Mouse (Mus musculus) MEL (cell line): Measurements from ENCODE around the gene A730061H03Rik. TPM values are rescaled to one million over a fixed set of nuclear protein-coding genes. Genes with fewer than 3 reads are reported as not detected.
A peak's percentile ranks its signal among the peaks of the same experiment; 100 is the strongest.

Experiments used
- DNase-seq: peaks from one replicate; pipeline ENCODE4 v3.0.0; 2011; ENCODE audit warnings: low read depth, low spot score
- H3K27ac ChIP-seq: 2 replicates; pipeline ENCODE4 v1.5.1; 2012; ENCODE audit warnings: low read depth, mild to moderate bottlenecking, control low read depth, low read length, moderate library complexity; ENCODE audit not compliant: control insufficient read depth
- H3K27me3 ChIP-seq, 2 experiments: fragments of 150-350 bp in 1 of 2; sonication (generic) in 1 of 2; 2 replicates each; pipeline ENCODE4 v1.6.1; 2012; ENCODE audit warnings: low read length in 2 of 2, mild to moderate bottlenecking in 2 of 2, improper control_type of control experiment in 1 of 2, moderate library complexity in 1 of 2; ENCODE audit not compliant: insufficient read depth in 2 of 2, control insufficient read depth in 1 of 2
- H3K36me3 ChIP-seq, 2 experiments: 2 replicates each; pipeline ENCODE4 v1.6.1; 2012 to 2014; ENCODE audit warnings: low read length in 2 of 2, improper control_type of control experiment in 1 of 2, inconsistent platforms in 1 of 2, mild to moderate bottlenecking in 1 of 2; ENCODE audit not compliant: insufficient read depth in 2 of 2, control insufficient read depth in 1 of 2
- H3K4me1 ChIP-seq, 2 experiments: fragments of 150-350 bp in 1 of 2; sonication (generic) in 1 of 2; 2 replicates each; pipeline ENCODE4 v1.6.1; 2012; ENCODE audit warnings: low read length in 2 of 2, improper control_type of control experiment in 1 of 2, mild to moderate bottlenecking in 1 of 2; ENCODE audit not compliant: insufficient read depth in 2 of 2, control insufficient read depth in 1 of 2
- H3K4me3 ChIP-seq, 2 experiments: fragments of 150-350 bp in 1 of 2; sonication (generic) in 1 of 2; 2 replicates each; pipeline ENCODE4 v1.5.1; 2012; ENCODE audit warnings: low read depth in 2 of 2, low read length in 2 of 2, mild to moderate bottlenecking in 2 of 2, moderate library complexity in 2 of 2, control low read depth in 1 of 2, improper control_type of control experiment in 1 of 2; ENCODE audit not compliant: control insufficient read depth in 1 of 2, insufficient read depth in 1 of 2
- H3K79me2 ChIP-seq: 2 replicates; pipeline ENCODE4 v1.6.1; 2012; ENCODE audit warnings: mild to moderate bottlenecking, low read length, moderate library complexity; ENCODE audit not compliant: control insufficient read depth, poor library complexity, insufficient read depth
- H3K9ac ChIP-seq: 2 replicates; pipeline ENCODE4 v1.6.1; 2012; ENCODE audit warnings: low read depth, mild to moderate bottlenecking, control low read depth, low read length, moderate library complexity; ENCODE audit not compliant: control insufficient read depth, poor library complexity, severe bottlenecking
- H3K9me3 ChIP-seq: fragments of 150-350 bp; sonication (generic); replicated peaks from 2 replicates; pipeline ENCODE4 v1.6.1; 2012; ENCODE audit warnings: mild to moderate bottlenecking, low read length, improper control_type of control experiment, moderate library complexity; ENCODE audit not compliant: insufficient read depth
- CHD1 ChIP-seq: IDR thresholded peaks from 2 replicates; pipeline ENCODE4 v1.6.1; 2012; ENCODE audit warnings: low read depth, mild to moderate bottlenecking, inconsistent platforms, low read length, improper control_type of control experiment
- CHD2 ChIP-seq: IDR thresholded peaks from 2 replicates; pipeline ENCODE4 v1.6.1; 2011; ENCODE audit warnings: low read length, improper control_type of control experiment
- ELF1 ChIP-seq: IDR thresholded peaks from 2 replicates; pipeline ENCODE4 v1.6.1; 2014; ENCODE audit warnings: low read depth, mild to moderate bottlenecking, inconsistent platforms, low read length, improper control_type of control experiment, moderate library complexity
- ETS1 ChIP-seq: IDR thresholded peaks from 2 replicates; pipeline ENCODE4 v1.6.1; 2012; ENCODE audit warnings: low read depth, mild to moderate bottlenecking, inconsistent platforms, low read length, improper control_type of control experiment, moderate library complexity
- GATA1 ChIP-seq: IDR thresholded peaks from 2 replicates; pipeline ENCODE4 v1.6.1; 2011; ENCODE audit warnings: low read depth, low read length, improper control_type of control experiment
- MXI1 ChIP-seq: IDR thresholded peaks from 2 replicates; pipeline ENCODE4 v1.6.1; 2011; ENCODE audit warnings: mild to moderate bottlenecking, low read depth, low read length, improper control_type of control experiment
- POLR2AphosphoS2 ChIP-seq: IDR thresholded peaks from 2 replicates; pipeline ENCODE4 v1.6.1; 2011; ENCODE audit warnings: low read length, improper control_type of control experiment
- RAD21 ChIP-seq: IDR thresholded peaks from 2 replicates; pipeline ENCODE4 v1.6.1; 2011; ENCODE audit warnings: mild to moderate bottlenecking, low read depth, low read length, improper control_type of control experiment
- RCOR1 ChIP-seq: IDR thresholded peaks from 2 replicates; pipeline ENCODE4 v1.6.1; 2012; ENCODE audit warnings: low read depth, mild to moderate bottlenecking, inconsistent platforms, low read length, improper control_type of control experiment
- SIN3A ChIP-seq: IDR thresholded peaks from 2 replicates; pipeline ENCODE4 v1.6.1; 2012; ENCODE audit warnings: low read length, improper control_type of control experiment, inconsistent platforms
- ZMIZ1 ChIP-seq: IDR thresholded peaks from 2 replicates; pipeline ENCODE4 v1.6.1; 2012; ENCODE audit warnings: low read depth, mild to moderate bottlenecking, inconsistent platforms, low read length, improper control_type of control experiment, moderate library complexity
- polyA plus RNA-seq, 2 experiments: library from polyadenylated mRNA; stranded (reverse) in 1 of 2; unstranded in 1 of 2; fragments of >175 nt in 1 of 2; fragments of >200 nt in 1 of 2; gene quantifications; 2 replicates each; pipeline versions ENCODE4 v1.2.1 to v1.2.4; 2012; ENCODE audit warnings: low replicate concordance in 2 of 2, low read depth in 1 of 2; ENCODE audit not compliant: insufficient read length in 2 of 2, insufficient read depth in 1 of 2, missing spikeins in 1 of 2
- total RNA-seq: library from RNA; depleted of rRNA; stranded (reverse); fragments of 300-350 nt; gene quantifications from 2 replicates; pipeline ENCODE4 v1.2.3, GENCODE M21; 2012

The A730061H03Rik gene
- total and polyA plus RNA-seq, 3 experiments: 0.73 to 0.86 TPM; not detected in 1

GRCm38 (mm10) chr14:55551794-55552193 is 8.4 kb downstream of the A730061H03Rik start:
- no peak overlapping the region for H3K4me3 ChIP-seq
- no peaks in the 10 kb centered on the region for H3K79me2 ChIP-seq
- H3K36me3 ChIP-seq: peaks cover 17 to 20% of the 10 kb centered on the region in 2 experiments
- peaks cover 0 to 17% of the 10 kb centered on the region in 2 experiments; a peak in 3 of 4 replicates for H3K4me1 ChIP-seq
- H3K27ac ChIP-seq: no peak overlapping the region
- TF ChIP-seq POLR2AphosphoS2 (peak; percentile 21; the same call in 1 of the 2 replicates), SIN3A (no peak)
- TF ChIP-seq, all 39 proteins: peak for 1
- H3K9ac ChIP-seq: no peak overlapping the region
- H3K27me3 ChIP-seq: no peaks in the 10 kb centered on the region
- no peaks in the 10 kb centered on the region for H3K9me3 ChIP-seq
- no peak for DNase-seq

GRCm38 (mm10) chr14:55551347-55551746 is 8.9 kb downstream of the A730061H03Rik start:
- Histone ChIP-seq H3K27ac (no peak overlapping the region), H3K4me1 (peaks cover 0 to 12% of the 10 kb centered on the region in 2 experiments; a peak in 2 of 4 replicates), H3K9ac (no peak overlapping the region), H3K4me3 (no peak overlapping the region), H3K79me2 (no peaks in the 10 kb centered on the region), H3K36me3 (peaks cover 13 to 22% of the 10 kb centered on the region in 2 experiments), H3K27me3 (no peaks in the 10 kb centered on the region), H3K9me3 (no peaks in the 10 kb centered on the region)
- no peak for DNase-seq
- no peak for TF ChIP-seq GATA1
- TF ChIP-seq ELF1: no peak
- no peak; the same call in 1 of the 2 replicates for TF ChIP-seq ZMIZ1
- no peak for TF ChIP-seq SIN3A

GRCm38 (mm10) chr14:55550191-55550590 is 10.0 kb downstream of the A730061H03Rik start:
- Histone ChIP-seq H3K27me3 (no peaks in the 10 kb centered on the region), H3K4me3 (no peak overlapping the region), H3K27ac (no peak overlapping the region), H3K36me3 (peaks cover 13 to 30% of the 10 kb centered on the region in 2 experiments), H3K4me1 (peaks cover 0 to 5% of the 10 kb centered on the region in 2 experiments; a peak in 2 of 4 replicates), H3K9me3 (no peaks in the 10 kb centered on the region), H3K79me2 (no peaks in the 10 kb centered on the region), H3K9ac (no peak overlapping the region)
- no peak for DNase-seq
- TF ChIP-seq MXI1: no peak
- no peak for TF ChIP-seq CHD1
- TF ChIP-seq RAD21: no peak
- TF ChIP-seq RCOR1: no peak
- no peak for TF ChIP-seq ETS1
- no peak for TF ChIP-seq POLR2AphosphoS2
- no peak for TF ChIP-seq CHD2
